Mouse (Mus musculus): Measurements from ENCODE around the gene Tubb4b. TPM values are rescaled to one million over a fixed set of nuclear protein-coding genes. Genes with fewer than 3 reads are reported as not detected.

The Tubb4b gene
- polyA plus RNA-seq, 1 experiment = 462 TPM

DNA sequence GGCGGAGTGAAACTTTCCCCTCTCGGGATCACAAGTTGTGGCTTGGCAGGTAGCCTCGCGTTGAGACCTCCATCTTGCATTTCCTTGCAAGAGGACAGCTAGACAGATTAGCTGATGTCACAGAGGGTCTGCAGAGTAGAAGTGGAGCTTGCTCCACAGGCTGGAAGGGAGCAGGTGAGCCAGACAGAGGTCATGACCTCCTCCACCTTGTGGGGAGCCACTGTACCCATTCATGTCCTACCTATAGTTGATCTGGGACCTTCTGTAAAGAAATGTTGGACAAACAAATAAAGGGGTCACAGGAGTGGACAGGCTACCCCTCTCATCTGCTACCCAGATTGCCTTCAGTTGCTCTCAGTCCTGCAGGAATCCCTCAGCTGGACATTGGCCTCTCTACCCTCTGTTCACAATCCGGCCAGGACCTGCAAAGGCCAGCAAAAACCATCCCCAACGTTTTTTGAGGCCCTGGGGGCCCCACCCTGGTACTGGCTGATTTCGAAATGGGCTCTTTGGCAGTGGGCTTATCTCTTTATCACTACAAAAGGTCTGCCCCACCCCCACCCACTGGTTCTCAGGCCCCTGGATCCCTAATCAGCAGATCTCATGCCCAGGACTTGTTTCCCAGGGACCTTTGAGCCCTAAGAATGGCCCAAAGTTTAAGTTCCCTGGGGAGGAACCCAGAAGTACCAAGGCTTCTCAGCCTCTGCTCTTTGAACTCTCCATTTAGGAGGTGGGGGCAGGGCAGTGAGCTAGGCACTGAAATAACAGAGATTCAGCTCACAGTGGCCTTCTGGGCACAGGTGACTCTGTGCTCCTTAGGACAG is 49.4 kb downstream of the Tubb4b start:
- TF ChIP-seq GATA1 (IDR thresholded peaks at IDR 0.05; ENCODE audit: low read length) = no peak

DNA sequence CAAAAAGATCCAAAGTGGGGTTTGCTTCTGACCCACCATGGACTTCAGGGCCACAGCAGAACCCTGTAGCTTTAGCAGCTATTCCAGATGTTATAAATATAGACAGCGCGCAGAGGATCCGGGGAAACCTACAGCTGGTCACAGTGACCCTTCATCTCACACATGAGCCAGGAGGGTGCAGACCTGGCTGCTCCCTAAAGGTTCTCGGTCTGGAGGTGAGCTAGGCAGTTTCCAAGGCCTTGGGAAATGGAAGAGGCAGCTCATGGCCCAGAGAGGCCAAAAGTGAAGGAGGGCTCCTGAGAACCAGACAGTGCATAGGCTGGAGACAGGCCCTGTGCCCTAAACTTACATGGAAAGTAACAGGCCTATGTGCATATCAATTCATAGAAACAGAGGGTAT is 50.7 kb downstream of the Tubb4b start:
- TF ChIP-seq GATA1 (IDR thresholded peaks at IDR 0.05; ENCODE audit: low read length) = no peak

DNA sequence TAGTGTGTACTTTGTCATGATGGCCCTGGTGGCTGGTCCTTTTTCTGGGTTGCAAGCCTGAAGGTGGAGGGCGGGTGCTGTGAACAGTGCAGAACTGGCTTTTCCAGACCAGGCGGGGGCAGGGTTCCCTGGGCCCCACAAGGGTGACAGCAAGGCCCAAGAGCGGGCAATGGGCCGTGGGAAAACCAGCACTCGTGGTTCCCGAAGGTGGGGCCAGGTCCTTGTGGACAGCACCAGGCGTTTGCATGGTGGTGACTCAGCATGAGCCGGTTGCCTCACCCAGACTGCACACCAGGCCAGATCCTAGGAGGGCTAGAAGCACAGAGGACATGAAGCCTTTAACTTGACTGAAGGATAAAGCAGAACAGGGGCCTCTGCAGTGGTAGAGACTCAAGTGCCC is 51.9 kb downstream of the Tubb4b start:
- no peak for TF ChIP-seq GATA1 (IDR thresholded peaks at IDR 0.05; ENCODE audit: low read length)

Other genes with a start within 250 kb of the Tubb4b start
- gene Mrpl41, start 249.6 kb downstream of the Tubb4b start, polyA plus RNA-seq (2012) = 27.3 and 76.2 TPM in 2 replicates
- 4.0 TPM in 2 replicates for gene Pnpla7, start 248.7 kb downstream of the Tubb4b start, polyA plus RNA-seq (2012)
- 51.6 and 56.3 TPM in 2 replicates for gene Nsmf, start 170.3 kb downstream of the Tubb4b start, polyA plus RNA-seq (2012)
- gene Entpd8, start 144.4 kb downstream of the Tubb4b start, polyA plus RNA-seq (2012) = not detected in 2 replicates
- 0.06 and 0.18 TPM in 2 replicates for gene Noxa1, start 129.6 kb downstream of the Tubb4b start, polyA plus RNA-seq (2012)
- gene Nrarp, start 43.9 kb downstream of the Tubb4b start, polyA plus RNA-seq (2012) = not detected in 2 replicates
- gene Tor4a, start 27.8 kb downstream of the Tubb4b start, polyA plus RNA-seq (2012) = 9.9 and 11.1 TPM in 2 replicates
- gene Nelfb, start 13.2 kb downstream of the Tubb4b start, polyA plus RNA-seq (2012) = 26.4 and 34.1 TPM in 2 replicates
- not detected in 2 replicates for gene Stpg3, start 10.1 kb downstream of the Tubb4b start, polyA plus RNA-seq (2012)
- 0.09 TPM in 1 of 2 replicates, not detected in the other for gene Fam166a, start 6.0 kb downstream of the Tubb4b start, polyA plus RNA-seq (2012)
- not detected in 2 replicates for gene Slc34a3, start 9.7 kb upstream of the Tubb4b start, polyA plus RNA-seq (2012)
- gene Rnf224, start 12.1 kb upstream of the Tubb4b start, polyA plus RNA-seq (2012) = 0.04 and 0.10 TPM in 2 replicates
- gene Rnf208, start 17.6 kb upstream of the Tubb4b start, polyA plus RNA-seq (2012) = 23.1 and 29.3 TPM in 2 replicates
- gene Cysrt1, start 17.8 kb upstream of the Tubb4b start, polyA plus RNA-seq (2012) = not detected in 2 replicates
- gene AL732309.1, start 22.2 kb upstream of the Tubb4b start, polyA plus RNA-seq (2012) = 0.97 and 2.3 TPM in 2 replicates
- 11.3 and 16.5 TPM in 2 replicates for gene Tmem203, start 30.7 kb upstream of the Tubb4b start, polyA plus RNA-seq (2012)
- gene Tprn, start 37.9 kb upstream of the Tubb4b start, polyA plus RNA-seq (2012) = 56.1 and 69.7 TPM in 2 replicates
- 196 and 198 TPM in 2 replicates for gene Ssna1, start 47.7 kb upstream of the Tubb4b start, polyA plus RNA-seq (2012)
- gene Anapc2, start 47.8 kb upstream of the Tubb4b start, polyA plus RNA-seq (2012) = 25.4 and 26.3 TPM in 2 replicates
- gene Tmem210, start 63.4 kb upstream of the Tubb4b start, polyA plus RNA-seq (2012) = not detected in 2 replicates
- not detected in 2 replicates for gene Lrrc26, start 65.2 kb upstream of the Tubb4b start, polyA plus RNA-seq (2012)
- gene Grin1, start 94.5 kb upstream of the Tubb4b start, polyA plus RNA-seq (2012) = 0.09 and 0.18 TPM in 2 replicates
- gene Man1b1, start 107.6 kb upstream of the Tubb4b start, polyA plus RNA-seq (2012) = 18.5 and 26.0 TPM in 2 replicates
- 5.0 and 7.6 TPM in 2 replicates for gene Dpp7, start 131.7 kb upstream of the Tubb4b start, polyA plus RNA-seq (2012)
- 36.3 and 46.3 TPM in 2 replicates for gene Uap1l1, start 141.0 kb upstream of the Tubb4b start, polyA plus RNA-seq (2012)
- 139 and 187 TPM in 2 replicates for gene Sapcd2, start 147.6 kb upstream of the Tubb4b start, polyA plus RNA-seq (2012)
- not detected in 2 replicates for gene Entpd2, start 171.2 kb upstream of the Tubb4b start, polyA plus RNA-seq (2012)
- gene Npdc1, start 174.6 kb upstream of the Tubb4b start, polyA plus RNA-seq (2012) = not detected in 2 replicates
- not detected in 2 replicates for gene Fut7, start 198.6 kb upstream of the Tubb4b start, polyA plus RNA-seq (2012)
- 9.2 and 9.9 TPM in 2 replicates for gene Abca2, start 204.0 kb upstream of the Tubb4b start, polyA plus RNA-seq (2012)
- not detected in 2 replicates for gene Clic3, start 232.1 kb upstream of the Tubb4b start, polyA plus RNA-seq (2012)
- 39.7 and 40.3 TPM in 2 replicates for gene Paxx, start 236.4 kb upstream of the Tubb4b start, polyA plus RNA-seq (2012)
- gene Ptgds, start 245.3 kb upstream of the Tubb4b start, polyA plus RNA-seq (2012) = not detected in 2 replicates